Mouse (Mus musculus): Measurements from ENCODE around the gene Angel1.

Gene Angel1

GRCm38 (mm10) chr12:86700927-86701310, 25.3 kb downstream of the Angel1 start:
- no peak for DNase-seq

DNA sequence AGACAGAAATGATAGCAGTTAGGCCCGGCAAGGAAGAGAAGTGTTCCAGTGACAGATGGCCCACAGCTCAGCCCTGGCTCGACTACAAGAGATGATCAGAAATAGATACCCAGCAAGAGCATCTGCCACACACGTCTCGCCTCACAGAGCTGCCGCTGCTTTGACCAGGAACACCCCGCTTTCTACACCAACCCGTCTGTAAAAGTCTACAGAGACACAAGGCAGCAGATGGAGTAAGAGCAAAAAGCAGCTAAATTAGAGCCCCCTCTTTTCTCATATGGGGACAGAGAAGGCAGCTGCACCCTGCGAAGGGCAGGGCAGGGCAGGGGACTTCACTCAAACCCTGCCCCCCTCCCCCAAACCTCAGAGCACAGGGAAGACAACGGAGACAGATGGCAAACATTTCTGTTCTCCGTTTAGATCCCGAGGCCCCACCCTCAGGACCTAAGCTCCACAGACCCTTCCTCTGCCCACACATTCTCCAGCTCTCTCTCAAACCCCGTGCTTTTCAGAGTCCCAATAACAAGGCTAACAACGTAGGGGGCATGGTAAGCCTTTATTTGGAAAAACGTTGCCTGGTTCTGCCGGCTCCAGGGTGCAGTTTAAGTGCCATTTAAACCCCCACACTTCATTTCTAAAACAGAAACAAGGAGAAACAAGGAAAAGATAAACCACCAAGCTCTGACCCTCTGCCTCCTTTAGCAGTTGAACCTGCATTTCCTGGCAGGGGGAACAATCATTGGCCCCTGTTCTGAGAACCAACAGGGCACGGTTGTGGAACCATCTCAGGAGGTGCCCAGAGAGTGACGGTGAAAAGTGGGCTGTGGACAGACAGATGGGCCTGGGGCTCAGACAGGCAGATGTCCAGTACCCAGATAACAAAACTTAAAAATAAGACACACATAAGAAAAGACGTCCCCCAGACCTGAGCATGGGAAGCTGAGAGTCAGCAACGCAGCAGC, 26.0 kb downstream of the Angel1 start:
- DNase-seq: no peak

DNA sequence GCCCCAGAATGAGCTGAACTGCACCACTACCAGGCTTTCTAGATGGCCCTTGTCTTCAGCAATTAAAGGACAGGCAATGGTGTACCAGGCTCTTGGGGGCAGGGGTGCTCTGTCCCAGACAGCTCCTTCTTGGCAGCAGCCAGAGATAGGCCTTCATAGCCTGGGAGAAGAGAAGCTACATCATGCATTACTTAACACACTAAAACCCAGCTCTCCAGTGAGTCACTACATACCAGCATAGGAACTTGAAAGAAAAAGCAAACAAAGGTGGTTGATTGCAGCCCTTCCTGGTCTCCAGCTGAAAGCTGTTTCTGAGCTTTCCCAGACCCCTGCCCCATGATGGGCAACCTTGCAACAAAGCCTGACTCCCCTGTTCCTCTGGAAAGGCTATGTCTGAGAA, 27.7 kb downstream of the Angel1 start:
- no peak for DNase-seq

DNA sequence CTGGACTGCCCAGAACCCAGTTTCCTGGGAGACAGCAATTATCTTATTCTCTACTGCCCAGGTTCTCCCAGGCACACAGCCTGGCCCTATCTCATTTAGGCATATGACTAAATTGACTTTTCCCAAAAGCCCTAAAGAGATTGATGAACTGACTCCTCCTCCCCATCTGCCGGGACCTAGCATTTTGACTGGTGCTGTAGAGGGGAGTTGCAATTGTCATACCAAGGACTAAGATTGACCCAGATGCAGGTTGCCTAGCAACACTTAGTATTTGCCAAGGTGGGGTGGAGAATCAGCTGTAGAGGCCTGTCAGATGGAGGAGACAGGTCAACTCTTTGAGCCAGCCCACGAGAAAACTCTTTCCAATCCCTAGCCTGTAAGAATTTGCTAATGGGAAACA, 28.3 kb downstream of the Angel1 start:
- DNase-seq: no peak

DNA sequence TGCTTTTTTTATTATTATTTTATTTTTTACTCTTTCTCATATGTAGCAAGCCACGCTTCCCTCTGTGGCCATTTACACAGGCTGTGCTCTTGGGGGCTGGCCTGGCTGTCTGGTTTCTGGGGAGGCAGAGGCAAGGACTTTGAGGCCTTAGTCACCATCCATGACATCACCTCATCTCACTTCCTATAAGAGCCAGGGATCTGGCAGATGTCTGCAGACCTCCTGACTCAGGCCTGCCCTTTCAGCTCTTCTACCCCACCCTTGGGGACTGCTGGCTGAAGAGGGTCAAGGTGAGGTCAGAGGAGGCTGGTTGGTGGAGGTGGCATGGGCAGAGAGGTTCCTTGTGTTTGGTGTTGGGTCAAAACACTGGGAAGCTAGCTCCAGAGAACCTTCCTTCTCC, 31.8 kb downstream of the Angel1 start:
- no peak for DNase-seq

- DNase-seq: no peak
These were observed 32.9 kb downstream of the Angel1 start for GRCm38 (mm10) chr12:86693389-86693788.

GRCm38 (mm10) chr12:86692471-86693356, 33.5 kb downstream of the Angel1 start:
- DNase-seq: no peak

DNA sequence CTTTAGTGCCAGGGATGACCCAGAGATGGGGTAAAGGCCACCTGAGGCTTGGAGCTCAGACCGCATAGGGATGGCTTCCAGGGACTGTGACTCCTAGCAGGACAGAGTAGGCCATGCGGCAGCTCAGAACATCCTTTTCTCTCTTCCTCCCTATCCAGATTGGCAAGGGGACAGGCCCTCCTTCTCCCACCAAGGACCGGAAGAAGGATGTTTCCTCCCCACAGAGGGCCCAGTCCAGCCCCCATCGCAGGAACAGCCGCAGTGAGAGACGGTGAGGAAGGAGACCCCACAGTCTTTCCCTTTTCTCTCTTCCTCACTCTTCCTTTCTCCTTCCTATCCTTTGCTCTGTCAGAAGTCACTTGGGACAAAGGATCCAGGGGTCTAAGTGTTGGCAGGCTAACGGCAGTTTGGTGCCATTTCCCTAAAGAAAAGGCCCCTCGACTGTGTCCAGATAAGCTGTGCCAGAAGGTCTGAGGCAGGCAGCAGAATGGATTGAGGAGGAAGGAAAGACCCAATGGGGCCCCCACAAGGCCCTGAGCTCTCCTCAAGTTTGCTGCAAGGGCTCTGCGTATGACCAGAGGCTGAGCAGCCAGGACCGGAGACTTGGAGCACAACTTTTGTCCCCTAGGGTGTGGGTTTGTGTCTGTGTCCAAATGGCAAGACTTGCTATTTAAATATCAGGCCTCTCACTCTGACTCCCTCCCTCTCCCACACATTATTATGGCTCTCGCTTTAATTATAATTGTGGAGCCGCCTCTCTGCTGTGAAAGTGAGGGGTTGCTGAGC, 35.4 kb downstream of the Angel1 start:
- DNase-seq: no peak

GRCm38 (mm10) chr12:86688917-86689316, 37.3 kb downstream of the Angel1 start:
- DNase-seq: no peak

DNA sequence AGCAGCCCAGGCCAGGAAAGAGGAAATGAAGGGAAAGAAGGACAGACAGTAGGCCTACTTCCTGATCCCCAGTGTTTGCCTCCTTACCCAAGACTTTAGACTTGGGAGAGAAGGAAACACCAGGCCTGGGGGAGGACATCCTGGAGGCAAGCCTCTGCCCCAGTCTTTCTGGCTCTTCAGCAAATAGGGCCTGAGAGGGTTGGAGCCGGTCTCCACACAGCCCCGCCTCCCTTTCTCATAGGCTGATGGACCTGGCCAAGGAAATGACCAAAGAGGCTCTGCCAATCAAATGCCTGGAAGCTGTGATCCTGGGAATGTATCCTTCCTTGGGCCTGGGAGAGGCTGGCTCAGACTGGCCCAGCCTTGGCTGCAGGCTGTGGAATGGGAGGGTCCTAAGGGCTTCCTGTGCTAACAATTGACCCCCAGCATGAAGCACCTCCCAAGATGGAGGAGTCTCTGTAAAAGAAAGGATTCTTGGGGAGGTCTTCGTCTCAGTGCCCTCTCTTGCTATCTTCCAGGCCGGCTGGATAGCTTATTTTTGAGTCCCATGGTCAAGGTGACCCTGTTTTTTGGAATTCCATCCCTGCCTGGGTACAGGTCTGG, 38.2 kb downstream of the Angel1 start:
- no peak for DNase-seq

DNA sequence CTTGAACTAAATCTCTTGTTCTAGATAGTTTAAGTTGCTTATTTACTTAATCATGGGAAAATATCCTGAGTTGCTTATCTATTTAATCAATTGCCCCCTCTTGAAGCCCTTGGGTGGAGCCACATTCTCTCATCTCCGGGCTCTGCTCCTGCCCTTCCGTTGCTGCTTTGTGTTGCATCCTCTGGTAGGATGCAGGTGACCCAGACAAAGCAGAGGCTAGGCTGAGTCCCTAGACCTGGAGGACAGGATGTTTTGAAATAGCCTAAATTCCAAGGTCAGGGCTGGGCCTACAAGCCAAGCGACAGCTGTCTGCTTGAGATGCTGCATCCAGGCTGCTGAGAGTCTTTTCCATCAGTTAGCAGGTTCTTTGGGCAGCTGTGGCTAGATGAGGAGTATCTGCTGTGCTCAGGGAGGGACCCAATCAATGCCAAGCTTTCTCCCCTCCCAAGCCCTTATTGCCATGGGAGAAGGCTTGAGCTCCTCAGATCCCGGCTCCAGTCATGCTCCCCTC, 38.8 kb downstream of the Angel1 start:
- DNase-seq: no peak

GRCm38 (mm10) chr12:86686551-86687330, 39.5 kb downstream of the Angel1 start:
- peak; percentile 19 for DNase-seq

- DNase-seq: no peak
These were observed 41.0 kb downstream of the Angel1 start for GRCm38 (mm10) chr12:86685275-86685674.

DNA sequence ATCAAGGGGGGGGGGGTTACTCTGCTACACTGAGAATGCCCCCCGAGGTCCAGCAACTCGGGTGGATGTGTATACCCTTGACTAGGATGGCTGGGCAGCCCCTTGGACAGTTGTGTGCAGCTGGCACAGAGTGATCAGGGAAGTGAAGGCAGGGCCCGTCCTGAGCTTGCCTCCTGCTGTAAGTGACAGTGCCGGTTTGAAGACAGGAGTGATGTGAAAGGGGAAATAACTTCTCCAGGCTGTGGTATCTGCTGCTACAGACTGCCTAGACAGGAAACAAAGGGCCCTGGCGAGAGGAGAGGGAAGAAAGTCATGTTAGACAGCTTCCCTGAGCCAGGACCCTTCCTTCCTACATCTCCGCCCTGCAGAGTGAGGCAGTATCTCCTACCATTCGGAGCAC, 42.6 kb downstream of the Angel1 start:
- no peak for DNase-seq

- no peak for DNase-seq
These were observed 44.1 kb downstream of the Angel1 start for GRCm38 (mm10) chr12:86682178-86682577.

DNA sequence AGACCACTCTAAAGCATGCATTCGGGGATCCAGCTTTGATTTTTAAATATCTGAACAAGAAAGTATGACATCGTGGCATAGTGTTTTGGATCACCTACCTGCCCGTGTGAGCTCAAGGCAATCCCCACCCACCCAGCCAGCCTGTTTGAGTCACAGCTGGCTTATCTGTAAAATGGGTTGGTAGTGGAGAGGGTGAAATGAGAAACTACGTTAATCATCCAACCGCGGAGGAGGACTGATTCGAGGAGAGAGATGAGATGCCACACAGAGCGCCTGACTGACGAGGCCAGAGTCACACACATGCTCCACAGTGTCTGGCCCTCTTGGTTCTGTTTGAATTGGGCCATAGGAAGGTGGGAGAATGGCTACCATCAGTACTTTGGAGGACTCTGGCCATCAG, 44.6 kb downstream of the Angel1 start:
- DNase-seq: no peak

- DNase-seq: no peak
These were observed 45.6 kb downstream of the Angel1 start for GRCm38 (mm10) chr12:86680591-86681193.

- no peak for DNase-seq
These were observed 46.2 kb downstream of the Angel1 start for GRCm38 (mm10) chr12:86679991-86680491.

- DNase-seq: no peak
These were observed 46.7 kb downstream of the Angel1 start for GRCm38 (mm10) chr12:86679546-86679930.
